Mouse (Mus musculus) spleen, adult 18-20 months (tissue): ENCODE data around the gene Gm4846.
"Not testable (repeated sequence)": the region's sequence is repeated elsewhere in the genome, so short reads cannot be mapped to it uniquely, and the experiment has no call there.

Source experiments
- DNase-seq, 2 experiments: peaks; one replicate each; pipeline ENCODE4 v3.0.0; 2022; ENCODE audit warnings: mixed read lengths in 2 of 2

Gene Gm4846

GRCm38 (mm10) chr1:166497488-166497887 lies at the start of gene Gm4846:
Gm4846 (minus strand) TSS chr1:166497588.
- DNase-seq = not testable (repeated sequence)

- DNase-seq = not testable (repeated sequence)
Measured at GRCm38 (mm10) chr1:166531521-166531920, 34.1 kb upstream of the Gm4846 start.

- not testable (repeated sequence) for DNase-seq
Measured at GRCm38 (mm10) chr1:166524709-166525108, 27.3 kb upstream of the Gm4846 start.

GRCm38 (mm10) chr1:166519626-166520025 lies 22.2 kb upstream of the Gm4846 start:
- not testable (repeated sequence) for DNase-seq

- no peak for DNase-seq
Measured at GRCm38 (mm10) chr1:166516556-166516955, 19.2 kb upstream of the Gm4846 start.

GRCm38 (mm10) chr1:166504206-166504605 lies 6.8 kb upstream of the Gm4846 start:
- DNase-seq = not testable (repeated sequence)

- no peak for DNase-seq
Measured at GRCm38 (mm10) chr1:166479503-166479902, 17.9 kb downstream of the Gm4846 start.

- no peak for DNase-seq
Measured at GRCm38 (mm10) chr1:166467172-166467571, 30.2 kb downstream of the Gm4846 start.

- no peak for DNase-seq
Measured at GRCm38 (mm10) chr1:166462544-166462943, 34.8 kb downstream of the Gm4846 start.

GRCm38 (mm10) chr1:166441992-166442391 lies 55.4 kb downstream of the Gm4846 start:
- no peak for DNase-seq

- no peak for DNase-seq
Measured at GRCm38 (mm10) chr1:166439426-166439825, 58.0 kb downstream of the Gm4846 start.
